Mouse (Mus musculus): ENCODE measurements at regions not wholly inside any gene's neighbourhood (a gene's known extent, or its start where the extent isn't known, plus 50 kb on each side); places are given as distances from the start of the nearest gene placed in this dataset.
A peak's percentile ranks its signal among the peaks of the same experiment; 100 is the strongest.

DNA sequence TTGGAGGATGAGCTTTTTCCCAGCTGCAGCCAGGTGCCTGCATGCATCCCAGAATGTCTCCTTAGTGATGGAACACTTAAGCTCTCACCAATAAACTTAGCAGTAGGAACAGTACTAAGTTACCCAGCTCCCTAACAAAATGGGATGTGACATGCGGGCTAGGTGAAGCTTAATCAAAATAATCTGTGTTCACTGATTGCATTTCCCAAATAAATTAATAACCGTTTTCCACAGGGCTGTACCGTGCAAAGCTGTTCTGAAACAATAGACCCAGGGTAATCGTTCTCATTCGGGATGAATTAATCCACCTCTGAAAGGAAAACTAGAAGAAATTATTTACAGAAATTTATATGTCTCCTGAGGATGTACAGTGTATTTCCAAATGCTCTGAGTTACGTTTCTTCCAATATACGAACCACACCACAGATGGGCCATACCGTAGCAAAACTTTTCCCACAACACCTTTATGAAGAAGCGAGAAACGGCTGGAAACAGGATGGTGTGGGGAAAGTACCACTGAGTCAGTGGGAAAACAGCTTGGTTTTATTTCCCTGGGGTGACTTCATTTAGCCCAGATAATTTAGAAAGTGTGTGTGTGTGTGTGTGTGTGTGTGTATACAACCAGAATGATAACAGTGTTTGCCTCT lies 148.5 kb upstream of the Adamts16 start:
- ATAC-seq (ENCODE audit: low read depth): peak; percentile 75
- Histone ChIP-seq H3K4me3 (no peak overlapping the region), H3K9me3 (no peaks in the 10 kb centered on the region), H3K27me3 (no peaks in the 10 kb centered on the region), H3K36me3 (no peaks in the 10 kb centered on the region), H3K27ac (replicated peaks) (0 out of 2 replicates have a peak overlapping the region, but pooled peaks have one; percentile 42), H3K4me1 (replicated peaks) (no peaks in the 10 kb centered on the region), H3K9ac (no peak overlapping the region), H3K4me2 (no peak overlapping the region)
- WGBS: 74% methylated on average over 10 of the region's 10 CpGs

DNA sequence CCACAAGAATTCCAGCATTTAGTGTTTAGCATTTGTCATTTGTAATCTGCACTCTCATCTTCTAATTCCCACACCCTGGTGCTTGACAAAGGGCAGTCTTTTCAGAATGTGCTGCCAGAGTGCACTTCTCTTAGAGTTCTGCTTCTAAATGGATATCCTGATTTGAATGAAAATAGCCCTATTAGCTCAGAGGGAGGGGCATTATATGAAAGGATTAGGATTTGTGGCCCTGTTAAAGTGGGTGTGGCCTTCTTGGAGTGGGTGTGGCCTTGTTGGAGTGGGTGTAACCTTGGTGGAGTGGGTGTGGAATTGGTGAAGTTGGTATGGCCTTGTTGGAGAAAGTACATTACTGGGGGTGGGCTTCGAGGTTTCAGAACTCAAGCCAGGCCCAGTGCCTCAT lies 137.7 kb upstream of the Adamts16 start:
- Histone ChIP-seq H3K36me3 (no peaks in the 10 kb centered on the region), H3K4me3 (no peak overlapping the region), H3K27ac (replicated peaks) (no peak overlapping the region), H3K4me2 (no peak overlapping the region), H3K9me3 (no peaks in the 10 kb centered on the region), H3K4me1 (replicated peaks) (no peaks in the 10 kb centered on the region), H3K9ac (no peak overlapping the region), H3K27me3 (no peaks in the 10 kb centered on the region)
- no peak for ATAC-seq (ENCODE audit: low read depth)
- WGBS: 86% methylated on average over 1 of the region's 1 CpGs

DNA sequence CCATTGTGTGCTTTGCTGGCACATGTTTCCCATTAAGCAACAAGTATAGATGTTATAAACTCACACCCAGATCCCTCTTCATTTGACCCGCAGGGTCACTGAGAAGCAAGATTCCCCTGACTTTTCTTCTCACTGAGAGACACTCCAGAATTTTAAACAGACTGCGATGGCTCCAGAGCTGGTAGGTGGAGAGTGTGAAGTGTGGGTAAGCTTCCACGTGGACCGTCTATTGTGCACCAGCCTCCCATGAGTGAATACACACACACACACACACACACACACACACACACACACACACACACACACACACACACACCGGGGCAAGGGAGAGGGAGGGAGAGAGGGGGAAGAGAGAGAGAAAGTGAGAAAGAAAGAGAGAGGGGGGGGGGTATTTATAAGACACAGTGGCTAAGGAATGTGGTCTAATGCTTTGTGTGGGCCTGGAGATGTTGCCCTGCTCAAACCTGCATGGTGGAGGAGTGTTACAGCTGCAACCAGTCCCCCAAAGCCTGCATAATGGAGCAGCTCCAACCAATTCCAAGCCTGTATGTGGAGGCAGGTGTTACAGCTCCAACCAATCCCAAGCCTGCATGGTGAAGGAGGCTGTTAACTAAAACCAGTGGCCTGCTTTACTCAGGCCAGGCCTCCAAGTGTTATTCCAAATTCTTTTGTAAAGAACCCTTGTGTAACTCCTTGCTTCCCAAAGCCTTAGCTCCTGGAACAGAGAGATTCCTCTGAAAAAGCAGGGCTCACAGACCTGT lies 137.1 kb upstream of the Adamts16 start:
- Histone ChIP-seq H3K9me3 (no peaks in the 10 kb centered on the region), H3K4me2 (no peak overlapping the region), H3K9ac (no peak overlapping the region), H3K27me3 (no peaks in the 10 kb centered on the region), H3K36me3 (no peaks in the 10 kb centered on the region), H3K27ac (replicated peaks) (no peak overlapping the region), H3K4me3 (no peak overlapping the region), H3K4me1 (replicated peaks) (no peaks in the 10 kb centered on the region)
- 83% methylated on average over 5 of the region's 5 CpGs for WGBS
- no peak for ATAC-seq (ENCODE audit: low read depth)

DNA sequence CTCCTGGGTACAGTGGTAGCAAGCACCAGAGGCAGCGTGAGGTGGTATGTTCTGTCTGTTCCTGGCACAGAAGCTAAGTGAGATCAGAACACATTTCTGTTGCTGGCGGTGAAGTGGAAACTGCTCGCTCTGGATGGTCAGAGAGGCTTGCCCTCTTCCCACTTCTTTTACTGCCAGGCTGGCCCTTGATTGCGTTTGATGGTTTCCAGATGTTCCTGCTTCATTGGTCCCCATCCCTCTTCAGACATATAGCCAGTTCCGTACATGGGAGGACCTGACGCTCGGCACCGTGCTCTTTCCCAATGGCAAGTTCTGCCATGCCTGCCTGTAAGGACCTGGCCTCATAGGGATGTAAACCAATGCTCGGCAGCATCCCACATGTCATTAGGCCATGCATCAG lies 128.0 kb upstream of the Adamts16 start:
- no peaks in the 10 kb centered on the region for H3K27me3 ChIP-seq
- no peak overlapping the region for H3K27ac ChIP-seq (replicated peaks)
- H3K4me1 ChIP-seq (replicated peaks): no peaks in the 10 kb centered on the region
- ATAC-seq (ENCODE audit: low read depth): no peak
- H3K36me3 ChIP-seq: no peaks in the 10 kb centered on the region
- WGBS: 83% methylated on average over 9 of the region's 9 CpGs
- no peaks in the 10 kb centered on the region for H3K9me3 ChIP-seq
- no peak overlapping the region for H3K9ac ChIP-seq
- no peak overlapping the region for H3K4me2 ChIP-seq
- H3K4me3 ChIP-seq: no peak overlapping the region

DNA sequence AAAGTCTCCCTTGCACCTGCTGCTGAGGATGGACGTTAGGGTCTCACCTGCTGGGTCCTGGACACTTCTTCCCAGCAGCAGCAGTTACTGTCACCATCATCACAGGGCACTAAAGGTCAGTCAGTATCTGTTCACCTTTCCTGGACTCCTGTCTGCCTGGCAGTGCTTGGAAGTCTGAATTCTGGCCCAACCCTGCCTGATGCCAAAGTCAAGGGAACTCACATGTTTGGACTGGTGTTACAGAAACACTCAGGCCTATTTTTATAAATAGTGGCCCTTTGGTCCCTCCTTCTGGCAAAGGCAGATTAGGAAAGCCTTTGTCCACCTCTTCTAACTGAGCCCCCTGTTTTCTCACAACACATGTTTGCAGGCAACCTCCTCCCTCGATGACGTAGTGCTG lies 126.2 kb upstream of the Adamts16 start:
- H3K4me3 ChIP-seq: no peak overlapping the region
- no peak overlapping the region for H3K9ac ChIP-seq
- ATAC-seq (ENCODE audit: low read depth): no peak
- H3K9me3 ChIP-seq: no peaks in the 10 kb centered on the region
- WGBS: 70% methylated on average over 3 of the region's 3 CpGs
- no peak overlapping the region for H3K4me2 ChIP-seq
- H3K4me1 ChIP-seq (replicated peaks): no peaks in the 10 kb centered on the region
- no peaks in the 10 kb centered on the region for H3K27me3 ChIP-seq
- H3K27ac ChIP-seq (replicated peaks): no peak overlapping the region
- H3K36me3 ChIP-seq: no peaks in the 10 kb centered on the region

DNA sequence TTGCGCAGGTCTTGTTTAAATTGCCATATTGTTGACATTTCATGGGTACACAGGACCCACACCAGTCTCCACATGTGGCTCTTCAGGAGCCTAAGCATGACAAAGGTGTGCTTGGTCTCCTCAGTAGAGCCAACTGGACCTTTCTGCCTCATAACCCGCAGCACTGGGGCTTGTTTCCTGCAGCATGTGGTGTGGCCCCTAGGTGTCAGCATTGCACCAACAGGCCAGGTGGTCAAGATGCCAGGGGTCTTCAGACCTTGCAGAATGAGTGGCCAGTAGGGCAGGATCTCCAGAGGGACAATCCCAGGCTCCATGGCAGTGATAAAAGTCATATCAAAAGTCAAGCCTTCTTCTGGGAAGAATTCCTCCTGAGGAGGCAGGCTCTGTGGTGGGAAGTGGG lies 121.8 kb upstream of the Adamts16 start:
- WGBS: 72% methylated on average over 2 of the region's 2 CpGs

DNA sequence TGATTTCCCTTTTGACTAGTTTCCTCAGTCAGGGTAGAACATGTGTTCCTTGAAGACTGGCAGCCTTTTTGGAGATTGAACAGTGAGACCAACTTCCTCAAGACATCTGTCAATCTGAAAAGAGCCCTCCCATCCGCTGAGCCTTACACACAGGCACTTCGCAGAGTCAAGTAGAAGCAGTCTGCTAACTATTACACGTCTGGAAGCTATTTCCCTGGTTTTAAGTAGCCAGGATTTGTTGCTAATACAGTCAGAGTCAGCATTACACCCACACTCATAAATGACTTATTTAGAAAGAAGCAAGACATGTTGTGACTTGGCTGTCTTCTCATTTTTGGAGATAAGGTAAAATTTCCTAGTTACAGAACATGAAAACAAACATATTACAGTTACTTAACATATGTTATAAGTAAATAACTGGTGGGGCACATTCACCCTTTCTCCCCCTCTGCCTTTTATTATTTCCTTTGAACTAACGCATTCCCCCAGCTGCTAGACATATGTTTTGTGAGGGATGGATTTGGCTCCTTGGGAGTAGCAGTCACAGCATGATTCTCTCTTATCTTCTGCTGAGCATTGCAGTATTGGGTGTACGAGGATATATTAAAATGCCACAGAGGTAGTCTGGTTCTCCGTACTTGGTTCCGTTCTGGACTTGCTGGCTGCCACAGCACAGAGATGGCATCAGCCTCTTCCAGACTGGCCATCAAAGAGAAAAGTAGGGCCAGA lies 92.9 kb upstream of the Adamts16 start:
- Histone ChIP-seq H3K4me3 (no peak overlapping the region), H3K36me3 (no peaks in the 10 kb centered on the region), H3K4me2 (no peak overlapping the region), H3K27ac (replicated peaks) (no peak overlapping the region), H3K4me1 (replicated peaks) (no peaks in the 10 kb centered on the region), H3K9ac (no peak overlapping the region), H3K27me3 (no peaks in the 10 kb centered on the region), H3K9me3 (no peaks in the 10 kb centered on the region)
- 80% methylated on average over 7 of the region's 7 CpGs for WGBS
- no peak for ATAC-seq (ENCODE audit: low read depth)

More for the DNA sequence above, 121.8 kb upstream of the Adamts16 start:
- no peaks in the 10 kb centered on the region for H3K9me3 ChIP-seq
- no peaks in the 10 kb centered on the region for H3K27me3 ChIP-seq
- no peaks in the 10 kb centered on the region for H3K36me3 ChIP-seq
- no peak for ATAC-seq (ENCODE audit: low read depth)
- no peak overlapping the region for H3K4me3 ChIP-seq
- no peaks in the 10 kb centered on the region for H3K4me1 ChIP-seq (replicated peaks)
- H3K27ac ChIP-seq (replicated peaks): no peak overlapping the region
- H3K9ac ChIP-seq: no peak overlapping the region
- no peak overlapping the region for H3K4me2 ChIP-seq

DNA sequence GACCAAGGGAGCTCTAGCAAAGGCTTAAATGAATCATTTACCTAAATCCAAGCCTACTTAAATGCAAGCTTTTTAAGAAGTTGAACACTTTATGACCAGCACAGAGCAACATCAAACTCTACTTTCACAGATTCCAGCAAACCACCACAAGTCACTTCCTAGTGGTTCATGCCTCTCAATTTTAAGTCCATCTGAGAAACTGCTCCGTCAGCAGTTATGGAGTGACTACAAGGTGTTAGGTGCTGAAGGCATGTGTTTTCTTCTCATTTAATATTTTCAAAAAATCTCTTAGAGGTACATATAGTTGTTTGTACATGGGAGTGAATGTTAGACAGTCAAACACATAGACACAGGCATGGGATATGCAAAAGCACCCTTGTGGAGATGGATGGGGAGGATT lies 72.2 kb upstream of the Adamts16 start:
- H3K9ac ChIP-seq: no peak overlapping the region
- H3K27ac ChIP-seq (replicated peaks): no peak overlapping the region
- no peak for ATAC-seq (ENCODE audit: low read depth)
- 91% methylated on average over 1 of the region's 1 CpGs for WGBS
- H3K4me2 ChIP-seq: no peak overlapping the region
- H3K4me3 ChIP-seq: no peak overlapping the region
- no peaks in the 10 kb centered on the region for H3K27me3 ChIP-seq
- no peaks in the 10 kb centered on the region for H3K36me3 ChIP-seq
- H3K9me3 ChIP-seq: no peaks in the 10 kb centered on the region
- no peaks in the 10 kb centered on the region for H3K4me1 ChIP-seq (replicated peaks)

DNA sequence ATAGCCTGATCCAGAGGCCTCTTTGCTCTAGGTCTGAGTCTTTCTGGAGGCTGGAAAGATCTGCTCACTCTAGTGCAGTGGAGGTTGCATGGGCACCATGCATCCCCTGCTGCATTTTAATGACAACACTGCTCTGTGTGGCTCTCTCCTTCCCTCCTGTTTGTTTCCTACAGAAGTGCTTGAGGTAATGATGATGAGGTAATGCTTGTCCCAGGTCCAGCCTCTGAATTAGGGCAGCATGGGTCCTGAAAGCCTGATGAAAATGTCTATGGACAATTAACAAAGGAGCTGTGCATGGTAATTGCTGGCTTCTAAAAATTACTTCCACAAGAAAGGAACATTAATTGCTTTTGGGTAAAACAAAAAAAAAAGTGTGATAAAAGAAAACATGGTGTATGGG lies 69.3 kb upstream of the Adamts16 start:
- H3K9ac ChIP-seq: no peak overlapping the region
- no peaks in the 10 kb centered on the region for H3K9me3 ChIP-seq
- no peak for ATAC-seq (ENCODE audit: low read depth)
- H3K36me3 ChIP-seq: no peaks in the 10 kb centered on the region
- no peak overlapping the region for H3K27ac ChIP-seq (replicated peaks)
- no peak overlapping the region for H3K4me3 ChIP-seq
- H3K27me3 ChIP-seq: no peaks in the 10 kb centered on the region
- H3K4me1 ChIP-seq (replicated peaks): no peaks in the 10 kb centered on the region
- H3K4me2 ChIP-seq: no peak overlapping the region

DNA sequence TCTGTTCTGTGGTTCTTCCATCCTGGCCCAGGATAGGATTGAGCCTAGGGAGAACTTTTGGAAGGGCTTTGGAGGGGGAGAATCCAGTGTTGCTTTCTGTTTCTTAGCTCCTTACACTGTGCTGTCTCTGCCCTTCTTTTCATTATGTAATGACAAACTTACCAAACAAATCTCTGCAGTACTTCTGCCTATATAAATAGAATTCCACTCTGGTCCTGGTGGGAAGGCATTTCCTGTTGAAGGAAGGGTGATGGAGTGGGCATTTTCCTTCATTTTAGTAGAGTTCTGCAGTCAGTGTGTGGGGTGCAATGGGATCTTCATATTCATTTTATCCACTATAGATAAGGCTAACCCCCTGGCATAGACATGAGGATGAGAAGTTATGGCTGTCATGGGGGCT lies 63.2 kb upstream of the Adamts16 start:
- ATAC-seq (ENCODE audit: low read depth): no peak

DNA sequence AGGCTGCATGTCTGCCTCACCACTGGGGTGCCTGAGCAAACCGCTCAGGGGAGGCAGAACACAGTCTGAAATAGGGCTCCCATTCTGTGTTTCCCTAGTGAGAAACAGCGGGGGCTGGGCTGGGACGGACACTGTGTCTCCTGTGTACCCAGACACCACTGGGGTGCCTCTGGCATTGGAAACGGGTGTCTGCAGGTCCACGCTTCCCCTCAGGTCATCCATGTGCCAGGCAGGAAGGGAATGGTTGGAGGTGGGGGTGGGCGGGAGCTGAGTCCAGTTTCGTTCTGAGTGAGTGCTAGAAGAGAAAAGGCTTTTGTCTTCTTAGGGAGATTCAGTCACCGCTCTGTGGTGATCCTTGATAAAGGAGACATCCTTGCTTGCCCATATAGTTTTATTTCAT lies 62.2 kb upstream of the Adamts16 start:
- WGBS: 60% methylated on average over 8 of the region's 8 CpGs
- Histone ChIP-seq H3K9ac (no peak overlapping the region), H3K9me3 (no peaks in the 10 kb centered on the region), H3K27ac (replicated peaks) (no peak overlapping the region), H3K4me3 (no peak overlapping the region), H3K4me2 (no peak overlapping the region), H3K27me3 (no peaks in the 10 kb centered on the region), H3K36me3 (no peaks in the 10 kb centered on the region), H3K4me1 (replicated peaks) (peaks cover 5% of the 10 kb centered on the region)
- no peak for ATAC-seq (ENCODE audit: low read depth)

More for the DNA sequence above, 63.2 kb upstream of the Adamts16 start:
- Histone ChIP-seq H3K4me3 (no peak overlapping the region), H3K9me3 (no peaks in the 10 kb centered on the region), H3K4me2 (no peak overlapping the region), H3K4me1 (replicated peaks) (peaks cover 5% of the 10 kb centered on the region), H3K36me3 (no peaks in the 10 kb centered on the region), H3K27ac (replicated peaks) (no peak overlapping the region), H3K27me3 (no peaks in the 10 kb centered on the region), H3K9ac (no peak overlapping the region)

DNA sequence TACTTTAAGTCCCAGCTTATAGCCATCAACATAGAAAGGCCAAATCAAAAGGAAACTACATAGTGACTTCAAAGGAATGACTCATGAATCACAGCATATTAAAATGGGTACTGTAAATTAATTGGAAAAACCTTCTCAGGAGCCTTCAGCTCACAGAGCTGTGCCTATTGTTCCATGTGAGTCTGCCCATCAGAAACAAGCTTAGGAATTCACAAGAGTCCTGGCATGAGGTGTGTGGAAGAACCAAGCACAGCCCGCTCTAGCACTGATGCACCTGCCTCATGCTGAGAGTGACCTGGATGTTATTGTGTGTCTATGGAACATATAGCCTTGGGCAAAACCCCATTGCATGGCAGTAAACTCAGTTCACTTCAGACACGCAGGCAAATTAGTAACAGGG lies 61.5 kb upstream of the Adamts16 start:
- no peak overlapping the region for H3K27ac ChIP-seq (replicated peaks)
- H3K9ac ChIP-seq: no peak overlapping the region
- no peak overlapping the region for H3K4me2 ChIP-seq
- H3K4me1 ChIP-seq (replicated peaks): peaks cover 5% of the 10 kb centered on the region
- ATAC-seq (ENCODE audit: low read depth): no peak
- WGBS: 85% methylated on average over 2 of the region's 2 CpGs
- H3K36me3 ChIP-seq: no peaks in the 10 kb centered on the region
- H3K9me3 ChIP-seq: no peaks in the 10 kb centered on the region
- no peaks in the 10 kb centered on the region for H3K27me3 ChIP-seq
- no peak overlapping the region for H3K4me3 ChIP-seq
